Mouse (Mus musculus) forebrain, embryonic 10.5 days (tissue): ENCODE results near the gene Capn10. TPM values are rescaled to one million over a fixed set of nuclear protein-coding genes. Genes with fewer than 3 reads are reported as not detected.

Source experiments
- DNase-seq: peaks from one replicate; pipeline ENCODE4 v3.0.0-alpha.2; 2017; ENCODE audit warnings: low spot score; ENCODE audit errors: extremely low spot score
- H3K27ac ChIP-seq: fragments of 300-500 bp; sonication (generic); 2 replicates; pipeline ENCODE4 v1.5.1; 2016; ENCODE audit warnings: mild to moderate bottlenecking
- H3K27me3 ChIP-seq: fragments of 300-500 bp; sonication (generic); 2 replicates; pipeline ENCODE4 v1.6.1; 2016; ENCODE audit warnings: mild to moderate bottlenecking; ENCODE audit not compliant: poor library complexity, severe bottlenecking
- H3K36me3 ChIP-seq: fragments of 300-500 bp; sonication (generic); replicated peaks from 2 replicates; pipeline ENCODE4 v1.6.1; 2016; ENCODE audit warnings: mild to moderate bottlenecking, moderate library complexity
- H3K4me1 ChIP-seq: fragments of 300-500 bp; sonication (generic); 2 replicates; pipeline ENCODE4 v1.6.1; 2016
- H3K4me3 ChIP-seq: fragments of 300-500 bp; sonication (generic); 2 replicates; pipeline ENCODE4 v1.5.1; 2016; ENCODE audit warnings: mild to moderate bottlenecking, moderate library complexity
- H3K9me3 ChIP-seq: fragments of 300-500 bp; sonication (generic); 2 replicates; pipeline ENCODE4 v1.6.1; 2016; ENCODE audit warnings: mild to moderate bottlenecking, moderate library complexity
- WGBS: fragments of 180-500 bp; shearing (Covaris S2); methylation state at CpG from one replicate; pipeline ENCODE4 v1.1.7; 2016; 5-methylcytosine and 5-hydroxymethylcytosine counted together
- polyA plus RNA-seq: library from polyadenylated mRNA; unstranded; fragments of >200 nt; fragmentation: Nextera tagmentation; extraction: Ambion mirVana; gene quantifications from 2 replicates; pipeline ENCODE4 v1.2.1, GENCODE M21; 2016

Capn10 gene
- polyA plus RNA-seq, 1 experiment from 2014 or later, result 42.7 TPM

- H3K27me3 ChIP-seq, result no peaks in the 10 kb centered on the region; the same call in 1 of the 2 replicates
- peaks cover 11% of the 10 kb centered on the region; the same call in 1 of the 2 replicates for H3K9me3 ChIP-seq
- 44% methylated on average over 1 of the region's 1 CpGs for WGBS
- no peaks in the 10 kb centered on the region for H3K36me3 ChIP-seq
- H3K27ac ChIP-seq, result no peak overlapping the region
- no peak overlapping the region for H3K4me3 ChIP-seq
- DNase-seq, result no peak
- peaks cover 16% of the 10 kb centered on the region for H3K4me1 ChIP-seq
Measured at GRCm38 (mm10) chr1:92930171-92930706, 3.9 kb upstream of the Capn10 start.

- H3K4me3 ChIP-seq, result peak overlapping the region; percentile 81
- DNase-seq, result no peak
- H3K4me1 ChIP-seq, result peaks cover 31% of the 10 kb centered on the region
- H3K27ac ChIP-seq, result peak overlapping the region; percentile 92
- WGBS, result 83% methylated on average over 4 of the region's 4 CpGs
- H3K27me3 ChIP-seq, result no peaks in the 10 kb centered on the region; the same call in 1 of the 2 replicates
- H3K36me3 ChIP-seq, result peaks cover 10% of the 10 kb centered on the region
- peaks cover 11% of the 10 kb centered on the region; the same call in 1 of the 2 replicates for H3K9me3 ChIP-seq
Measured at GRCm38 (mm10) chr1:92933611-92934010, 565 bp upstream of the Capn10 start.

- Histone ChIP-seq H3K27me3 (no peaks in the 10 kb centered on the region), H3K9me3 (peaks cover 11% of the 10 kb centered on the region; the same call in 1 of the 2 replicates), H3K36me3 (peaks cover 27% of the 10 kb centered on the region), H3K4me3 (peak overlapping the region; percentile 81), H3K4me1 (peaks cover 31% of the 10 kb centered on the region), H3K27ac (peak overlapping the region; percentile 92)
- 23% methylated on average over 10 of the region's 10 CpGs for WGBS
- DNase-seq, result no peak
Measured at GRCm38 (mm10) chr1:92935054-92935962, 1.1 kb downstream of the Capn10 start.

DNA sequence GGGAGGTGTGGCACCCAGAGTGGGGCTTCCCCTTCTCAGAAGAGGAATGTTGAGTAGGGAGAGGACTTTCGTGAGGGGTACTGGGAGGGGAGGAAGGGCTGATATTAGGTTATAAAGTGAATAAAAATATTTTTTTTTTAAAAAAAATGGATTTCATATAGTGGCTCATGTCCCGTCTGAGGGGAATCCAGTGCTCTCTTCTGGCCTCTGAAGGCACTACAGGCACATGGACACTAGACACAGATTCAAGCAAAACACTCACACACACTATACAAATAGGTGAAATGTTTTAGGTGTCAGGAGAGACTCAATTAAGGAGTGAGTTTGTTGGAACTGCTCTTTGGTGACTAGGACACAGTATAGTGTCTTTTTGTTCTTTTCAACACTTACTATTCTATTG, 1.8 kb downstream of the Capn10 start:
- Histone ChIP-seq H3K36me3 (peaks cover 34% of the 10 kb centered on the region), H3K4me1 (peaks cover 31% of the 10 kb centered on the region), H3K27me3 (no peaks in the 10 kb centered on the region), H3K4me3 (peak overlapping the region; percentile 81), H3K9me3 (peaks cover 11% of the 10 kb centered on the region; the same call in 1 of the 2 replicates), H3K27ac (peak overlapping the region; percentile 41; the same call in 1 of the 2 replicates)
- 65% methylated on average over 2 of the region's 2 CpGs for WGBS
- DNase-seq, result no peak

- Histone ChIP-seq H3K4me1 (peaks cover 31% of the 10 kb centered on the region), H3K9me3 (peaks cover 11% of the 10 kb centered on the region; the same call in 1 of the 2 replicates), H3K27ac (no peak overlapping the region), H3K27me3 (no peaks in the 10 kb centered on the region), H3K4me3 (0 out of 2 replicates have a peak overlapping the region, but pooled peaks have one; percentile 81), H3K36me3 (peaks cover 38% of the 10 kb centered on the region)
- WGBS, result 93% methylated on average over 3 of the region's 3 CpGs
- no peak for DNase-seq
Measured at GRCm38 (mm10) chr1:92936467-92936866, 2.3 kb downstream of the Capn10 start.

DNA sequence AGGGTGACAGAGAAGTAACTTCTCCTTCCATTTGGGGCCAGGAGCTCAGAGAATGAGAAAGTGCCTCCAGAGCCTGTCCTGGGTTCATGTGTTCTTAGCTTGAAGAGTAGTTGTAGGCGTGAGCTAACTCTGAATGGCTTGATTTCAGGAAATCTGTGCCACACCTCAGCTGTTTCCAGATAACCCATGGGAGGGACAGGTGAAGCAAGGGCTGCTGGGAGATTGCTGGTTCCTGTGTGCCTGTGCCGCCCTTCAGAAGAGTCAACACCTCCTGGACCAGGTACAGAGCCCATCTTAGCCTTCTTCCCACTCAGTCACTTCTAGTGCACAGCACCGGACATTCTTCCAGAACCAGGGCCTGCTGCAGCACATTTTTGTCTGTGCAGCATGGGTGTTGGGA, 3.6 kb downstream of the Capn10 start:
- peaks cover 5% of the 10 kb centered on the region; the same call in 1 of the 2 replicates for H3K9me3 ChIP-seq
- H3K4me1 ChIP-seq, result peaks cover 31% of the 10 kb centered on the region
- WGBS, result 87% methylated on average over 3 of the region's 3 CpGs
- peaks cover 50% of the 10 kb centered on the region for H3K36me3 ChIP-seq
- DNase-seq, result no peak
- no peak overlapping the region for H3K4me3 ChIP-seq
- no peaks in the 10 kb centered on the region for H3K27me3 ChIP-seq
- no peak overlapping the region for H3K27ac ChIP-seq

DNA sequence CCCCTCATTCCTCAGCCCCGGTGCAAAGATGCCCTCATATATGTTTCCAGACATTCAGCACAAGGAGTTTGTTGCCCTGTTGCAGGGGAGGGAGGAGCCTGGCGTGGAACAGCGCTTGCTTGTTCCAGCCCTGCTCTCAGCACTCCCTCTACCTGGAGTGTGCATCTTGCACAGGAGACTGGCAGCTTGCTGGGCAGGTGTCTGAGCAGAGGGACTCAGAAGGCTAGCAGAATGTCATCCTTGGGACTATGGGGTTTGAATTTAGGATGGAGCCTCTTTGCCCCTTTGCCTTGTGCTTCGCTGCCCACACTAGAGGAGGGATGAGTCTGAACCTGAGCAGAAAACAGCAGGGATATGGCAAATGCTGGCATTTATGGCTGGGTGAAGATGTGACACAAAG, 5.6 kb downstream of the Capn10 start:
- no peak for DNase-seq
- peaks cover 70% of the 10 kb centered on the region for H3K36me3 ChIP-seq
- H3K9me3 ChIP-seq, result no peaks in the 10 kb centered on the region
- H3K4me3 ChIP-seq, result no peak overlapping the region
- no peaks in the 10 kb centered on the region for H3K27me3 ChIP-seq
- H3K27ac ChIP-seq, result no peak overlapping the region
- 93% methylated on average over 4 of the region's 4 CpGs for WGBS
- H3K4me1 ChIP-seq, result peaks cover 20% of the 10 kb centered on the region

DNA sequence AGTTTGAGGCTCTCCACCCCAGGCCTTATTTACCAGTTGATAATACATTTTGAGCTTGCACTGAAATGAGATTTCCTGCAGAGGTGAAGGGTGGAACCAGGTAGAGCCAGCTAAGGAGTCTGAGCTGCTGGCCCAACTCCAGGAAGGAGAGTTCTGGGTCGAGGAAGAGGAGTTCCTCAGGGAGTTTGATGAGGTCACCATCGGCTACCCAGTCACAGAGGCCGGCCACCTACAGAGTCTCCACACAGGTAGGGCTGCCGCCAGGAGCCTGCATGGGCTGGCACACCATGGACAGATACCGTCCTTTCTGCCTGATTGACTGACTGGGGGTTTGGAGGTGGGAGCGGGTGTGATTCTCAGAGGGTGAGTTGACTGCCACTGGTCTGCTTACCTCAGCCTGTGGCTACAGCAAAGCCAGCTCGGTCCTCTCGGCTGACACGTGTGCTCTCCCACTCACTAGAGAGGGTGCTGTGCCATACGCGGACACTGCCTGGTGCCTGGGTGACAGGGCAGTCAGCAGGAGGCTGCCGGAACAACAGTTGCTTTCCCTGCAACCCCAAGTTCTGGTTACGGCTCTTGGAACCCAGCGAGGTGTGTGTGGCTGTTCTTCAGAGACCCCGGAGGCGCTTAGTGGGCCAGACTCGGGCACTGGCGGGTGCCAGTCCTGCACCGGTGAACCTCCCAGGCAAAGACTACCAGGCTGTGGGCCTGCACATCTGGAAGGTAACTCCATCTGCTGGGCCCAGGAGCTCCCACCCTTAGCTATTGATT, 9.2 kb downstream of the Capn10 start:
- H3K4me1 ChIP-seq, result no peaks in the 10 kb centered on the region
- no peaks in the 10 kb centered on the region for H3K9me3 ChIP-seq
- H3K27me3 ChIP-seq, result no peaks in the 10 kb centered on the region
- H3K4me3 ChIP-seq, result no peak overlapping the region
- DNase-seq, result no peak
- H3K27ac ChIP-seq, result no peak overlapping the region
- WGBS, result 95% methylated on average over 19 of the region's 19 CpGs
- H3K36me3 ChIP-seq, result peaks cover 98% of the 10 kb centered on the region

- Histone ChIP-seq H3K36me3 (peaks cover 70% of the 10 kb centered on the region), H3K27ac (no peak overlapping the region), H3K4me1 (no peaks in the 10 kb centered on the region), H3K9me3 (no peaks in the 10 kb centered on the region), H3K27me3 (no peaks in the 10 kb centered on the region), H3K4me3 (no peak overlapping the region)
- WGBS, result 96% methylated on average over 3 of the region's 3 CpGs
- no peak for DNase-seq
Measured at GRCm38 (mm10) chr1:92947966-92948365, 13.8 kb downstream of the Capn10 start.

GRCm38 (mm10) chr1:92949426-92949825, 15.2 kb downstream of the Capn10 start:
- Histone ChIP-seq H3K4me1 (no peaks in the 10 kb centered on the region), H3K27me3 (no peaks in the 10 kb centered on the region), H3K4me3 (no peak overlapping the region), H3K27ac (no peak overlapping the region), H3K9me3 (no peaks in the 10 kb centered on the region), H3K36me3 (peaks cover 55% of the 10 kb centered on the region)
- 65% methylated on average over 6 of the region's 6 CpGs for WGBS
- DNase-seq, result no peak

GRCm38 (mm10) chr1:92950607-92951006, 16.4 kb downstream of the Capn10 start, which contains the start of gene Gpr35:
Gpr35 (plus strand) TSS chr1:92950865.
- Histone ChIP-seq H3K27ac (no peak within 1 kb of the TSS), H3K4me1 (no peaks in the 10 kb centered on the region), H3K36me3 (peaks cover 43% of the 10 kb centered on the region), H3K4me3 (no peak within 1 kb of the TSS), H3K27me3 (no peaks in the 10 kb centered on the region), H3K9me3 (no peaks in the 10 kb centered on the region)
- no peak for DNase-seq
- 85% methylated on average over 5 of the region's 5 CpGs for WGBS

DNA sequence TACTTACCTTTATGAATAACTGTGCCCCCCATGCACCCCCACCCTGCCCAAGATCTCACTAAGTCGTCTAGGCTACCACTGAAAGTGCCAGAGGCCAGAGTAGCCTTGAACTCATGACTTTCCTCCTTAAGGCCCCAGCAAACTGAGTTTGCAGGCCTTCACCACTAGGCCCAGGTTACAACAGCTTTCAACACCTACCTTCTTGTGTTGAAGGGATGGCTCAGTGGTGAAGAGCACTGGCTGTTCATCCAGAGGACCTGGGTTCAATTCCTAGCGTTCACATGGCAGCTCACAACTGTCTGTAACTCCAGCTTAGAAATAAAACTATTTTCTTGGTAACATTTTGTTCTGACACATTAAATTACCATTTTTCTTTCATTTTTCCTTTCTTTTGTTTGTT, 19.5 kb downstream of the Capn10 start:
- H3K4me3 ChIP-seq, result no peak overlapping the region
- H3K4me1 ChIP-seq, result no peaks in the 10 kb centered on the region
- no peak overlapping the region for H3K27ac ChIP-seq
- H3K9me3 ChIP-seq, result no peaks in the 10 kb centered on the region
- peaks cover 13% of the 10 kb centered on the region for H3K36me3 ChIP-seq
- DNase-seq, result no peak
- H3K27me3 ChIP-seq, result no peaks in the 10 kb centered on the region
- 69% methylated on average over 2 of the region's 2 CpGs for WGBS
